Mouse (Mus musculus) heart, embryonic 10.5 days (tissue): Measurements from ENCODE around the gene Gdf3. TPM values are rescaled to one million over a fixed set of nuclear protein-coding genes. Genes with fewer than 3 reads are reported as not detected.
"Not testable (repeated sequence)": the region's sequence is repeated elsewhere in the genome, so short reads cannot be mapped to it uniquely, and the experiment has no call there.

Source experiments
- DNase-seq: peaks from one replicate; pipeline ENCODE4 v3.0.0-alpha.2; 2017; ENCODE audit warnings: low spot score
- H3K27ac ChIP-seq: fragments of 300-500 bp; sonication (generic); 2 replicates; pipeline ENCODE4 v1.5.1; 2016; ENCODE audit warnings: mild to moderate bottlenecking
- H3K27me3 ChIP-seq: fragments of 300-500 bp; sonication (generic); 2 replicates; pipeline ENCODE4 v1.6.1; 2016; ENCODE audit warnings: mild to moderate bottlenecking; ENCODE audit not compliant: poor library complexity, insufficient read depth, severe bottlenecking
- H3K36me3 ChIP-seq: fragments of 300-500 bp; sonication (generic); 2 replicates; pipeline ENCODE4 v1.6.1; 2016; ENCODE audit warnings: mild to moderate bottlenecking, moderate library complexity
- H3K4me1 ChIP-seq: fragments of 300-500 bp; sonication (generic); 2 replicates; pipeline ENCODE4 v1.6.1; 2016; ENCODE audit warnings: mild to moderate bottlenecking
- H3K4me3 ChIP-seq: fragments of 300-500 bp; sonication (generic); 2 replicates; pipeline ENCODE4 v1.5.1; 2016; ENCODE audit warnings: mild to moderate bottlenecking, moderate library complexity
- H3K9me3 ChIP-seq: fragments of 300-500 bp; sonication (generic); 2 replicates; pipeline ENCODE4 v1.6.1; 2016; ENCODE audit warnings: mild to moderate bottlenecking, moderate library complexity
- WGBS: fragments of 180-500 bp; shearing (Covaris S2); methylation state at CpG from one replicate; pipeline ENCODE4 v1.1.7; 2016; 5-methylcytosine and 5-hydroxymethylcytosine counted together
- polyA plus RNA-seq: library from polyadenylated mRNA; unstranded; fragments of >200 nt; fragmentation: Nextera tagmentation; extraction: Ambion mirVana; gene quantifications from 2 replicates; pipeline ENCODE4 v1.2.1, GENCODE M21; 2016

The Gdf3 gene
- polyA plus RNA-seq = 0.06 and 1.1 TPM in 2 replicates

DNA sequence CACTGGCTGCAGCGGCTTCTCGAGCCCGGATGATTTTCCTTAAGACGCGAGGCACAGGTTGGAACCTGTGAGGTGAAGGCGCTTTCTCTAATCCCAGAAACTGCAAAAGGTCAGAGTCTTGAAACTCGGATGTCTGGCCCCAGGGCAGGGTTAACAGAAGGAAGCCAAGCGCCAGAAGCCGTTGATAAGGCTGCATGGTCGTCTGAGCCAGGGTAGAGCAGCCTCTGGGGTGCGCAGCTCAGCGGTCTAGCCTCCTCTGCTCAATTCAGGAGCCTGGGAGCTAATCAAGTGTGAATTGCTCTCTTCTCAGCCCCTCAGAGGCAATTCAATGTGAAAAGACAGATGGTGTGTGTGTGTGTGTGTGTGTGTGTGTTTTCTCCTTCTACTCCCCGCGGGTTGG, at the start of gene Gdf3:
Gene Gdf3 (minus strand): TSS at position 317 of the 400 bp plus-strand sequence.
- Histone ChIP-seq H3K27me3 (no peaks in the 10 kb centered on the region), H3K4me1 (peaks cover 6% of the 10 kb centered on the region), H3K36me3 (no peaks in the 10 kb centered on the region), H3K27ac (no peak within 1 kb of the TSS), H3K4me3 (peak within 1 kb of the TSS; percentile 16), H3K9me3 (no peaks in the 10 kb centered on the region)
- no peak for DNase-seq
- 13% methylated on average over 14 of the region's 14 CpGs for WGBS

- Histone ChIP-seq H3K36me3 (no peaks in the 10 kb centered on the region), H3K27me3 (peaks cover 27% of the 10 kb centered on the region), H3K4me1 (peaks cover 10% of the 10 kb centered on the region), H3K4me3 (no peak overlapping the region), H3K27ac (no peak overlapping the region), H3K9me3 (no peaks in the 10 kb centered on the region)
- 11% methylated on average over 7 of the region's 7 CpGs for WGBS
- no peak for DNase-seq
Measured at GRCm38 (mm10) chr6:122659567-122659966, 49.7 kb upstream of the Gdf3 start.

DNA sequence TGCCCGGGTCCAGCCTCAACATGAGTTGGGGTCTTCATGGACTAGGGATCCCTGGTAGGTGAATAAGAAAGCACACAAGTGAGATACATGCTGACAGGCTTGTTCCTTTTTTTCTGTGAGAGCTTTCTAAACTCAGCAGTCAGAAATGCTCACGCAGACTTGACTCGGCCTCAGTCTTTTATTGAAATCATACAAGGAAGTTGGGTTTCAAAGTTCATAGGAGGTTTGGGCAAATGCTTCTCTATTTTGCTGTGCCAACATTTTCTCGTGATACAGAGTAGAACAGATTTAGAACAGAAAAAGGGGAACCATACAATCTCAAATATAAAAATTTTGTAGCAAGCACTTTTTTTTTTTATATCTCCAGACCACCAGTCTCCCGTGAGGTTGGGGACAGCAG, 47.7 kb upstream of the Gdf3 start:
- no peak for DNase-seq
- WGBS = 74% methylated on average over 5 of the region's 5 CpGs

DNA sequence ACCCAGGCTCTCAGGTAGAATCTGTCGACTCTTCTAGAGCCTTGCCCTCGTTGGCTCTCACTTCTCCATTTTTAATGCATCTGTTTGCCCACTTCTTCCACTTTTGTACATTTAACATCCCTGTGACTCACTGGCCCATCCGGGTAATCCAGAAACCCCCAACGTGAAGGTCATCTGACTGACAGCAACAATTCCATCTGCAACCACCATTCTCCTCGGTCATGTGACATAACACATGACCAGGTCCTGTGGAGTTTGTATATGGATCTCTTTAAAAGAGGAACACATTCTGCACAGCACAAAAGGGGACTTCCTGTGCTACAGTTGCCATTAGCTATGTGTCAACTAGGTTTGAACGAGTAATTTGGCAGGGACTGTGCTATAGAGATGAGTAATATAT, 44.4 kb upstream of the Gdf3 start:
- no peak overlapping the region for H3K4me3 ChIP-seq
- no peak overlapping the region for H3K27ac ChIP-seq
- 71% methylated on average over 6 of the region's 6 CpGs for WGBS
- DNase-seq = no peak
- no peaks in the 10 kb centered on the region for H3K4me1 ChIP-seq
- H3K9me3 ChIP-seq = no peaks in the 10 kb centered on the region
- H3K27me3 ChIP-seq = no peaks in the 10 kb centered on the region
- H3K36me3 ChIP-seq = no peaks in the 10 kb centered on the region

More for the DNA sequence above, 47.7 kb upstream of the Gdf3 start:
- Histone ChIP-seq H3K27ac (no peak overlapping the region), H3K9me3 (no peaks in the 10 kb centered on the region), H3K36me3 (no peaks in the 10 kb centered on the region), H3K4me1 (peaks cover 1% of the 10 kb centered on the region), H3K27me3 (peaks cover 10% of the 10 kb centered on the region), H3K4me3 (no peak overlapping the region)

DNA sequence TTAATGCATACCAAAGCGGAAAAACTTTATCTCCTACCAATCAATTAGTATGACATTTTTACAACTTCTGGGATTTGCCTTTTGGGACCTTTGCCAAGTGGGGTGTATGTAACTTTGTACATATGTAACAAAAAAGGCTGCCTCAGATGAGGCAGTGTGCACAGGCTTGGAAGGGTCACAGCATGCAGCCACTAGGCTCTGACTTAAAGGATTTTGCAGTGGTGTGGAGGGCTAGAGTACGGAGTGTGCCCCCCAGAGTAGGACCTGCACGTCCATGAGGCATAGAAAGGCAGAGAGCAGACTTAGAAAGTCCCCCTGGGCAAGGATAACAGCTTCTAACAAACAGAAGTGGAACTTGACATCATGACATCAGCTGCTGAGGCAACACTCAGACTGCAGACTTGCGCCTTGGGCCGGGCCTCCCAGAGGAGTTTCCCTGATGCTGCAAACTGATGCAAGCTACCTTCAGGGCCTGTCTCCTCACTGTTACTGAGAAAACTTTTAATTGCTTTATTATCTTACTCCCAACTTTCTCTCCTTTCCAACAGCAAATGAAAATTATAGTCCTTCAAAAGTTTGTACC, 40.6 kb upstream of the Gdf3 start:
- Histone ChIP-seq H3K27me3 (no peaks in the 10 kb centered on the region), H3K27ac (no peak overlapping the region), H3K36me3 (no peaks in the 10 kb centered on the region), H3K4me1 (no peaks in the 10 kb centered on the region), H3K9me3 (no peaks in the 10 kb centered on the region), H3K4me3 (no peak overlapping the region)
- WGBS = 75% methylated on average over 5 of the region's 5 CpGs
- DNase-seq = no peak

- 76% methylated on average over 3 of the region's 3 CpGs for WGBS
- DNase-seq = no peak
- H3K27ac ChIP-seq = no peak overlapping the region
- H3K4me1 ChIP-seq = no peaks in the 10 kb centered on the region
- H3K4me3 ChIP-seq = no peak overlapping the region
- no peaks in the 10 kb centered on the region for H3K9me3 ChIP-seq
- no peaks in the 10 kb centered on the region for H3K36me3 ChIP-seq
- H3K27me3 ChIP-seq = no peaks in the 10 kb centered on the region
Measured at GRCm38 (mm10) chr6:122649903-122650302, 40.0 kb upstream of the Gdf3 start.

- not testable (repeated sequence) for DNase-seq, H3K4me1 ChIP-seq, H3K36me3 ChIP-seq, H3K9me3 ChIP-seq, H3K27ac ChIP-seq, H3K4me3 ChIP-seq, H3K27me3 ChIP-seq
- WGBS = 90% methylated on average over 21 of the region's 21 CpGs
Measured at GRCm38 (mm10) chr6:122644196-122644595, 34.3 kb upstream of the Gdf3 start.

DNA sequence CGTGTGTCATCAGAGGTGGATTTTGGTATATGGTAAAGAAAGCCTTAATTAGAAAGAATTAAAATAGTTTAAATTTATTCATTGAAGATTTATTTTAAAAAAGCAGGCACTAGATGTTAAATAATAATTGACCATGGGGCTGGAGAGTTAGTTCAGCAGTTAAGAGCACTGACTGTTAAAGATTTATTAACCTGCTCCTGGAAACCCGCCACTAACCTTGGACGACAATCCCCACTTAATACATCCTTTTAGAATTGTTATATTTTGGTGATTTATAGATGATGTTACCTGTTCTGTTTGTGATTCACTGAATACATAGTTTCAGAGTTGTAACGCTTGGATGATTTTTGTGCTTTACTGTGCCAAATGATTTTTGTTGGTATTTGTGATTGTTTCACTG, 27.7 kb upstream of the Gdf3 start:
- not testable (repeated sequence) for H3K4me1 ChIP-seq, DNase-seq
- WGBS = 82% methylated on average over 4 of the region's 4 CpGs

DNA sequence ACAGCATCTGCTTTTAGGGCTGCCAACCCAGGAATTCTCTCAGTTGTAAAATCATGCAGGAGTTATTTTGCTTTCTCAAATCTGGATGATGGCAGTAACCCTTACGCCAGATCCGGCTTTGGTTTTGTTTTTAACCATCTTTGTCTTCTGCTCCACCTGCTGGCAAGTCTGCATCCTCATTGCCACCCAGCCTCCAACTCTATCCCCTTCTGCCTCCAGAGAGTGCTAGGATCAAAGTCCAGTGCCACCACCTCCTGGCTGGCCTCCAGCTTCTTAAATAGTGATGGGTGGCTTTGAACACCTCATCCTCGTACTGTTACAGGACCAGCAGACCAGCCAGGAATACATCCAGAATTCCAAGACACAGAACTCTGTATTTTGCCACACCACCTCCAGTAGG, 26.8 kb upstream of the Gdf3 start:
- no peak for DNase-seq
- no peak overlapping the region for H3K4me3 ChIP-seq
- H3K4me1 ChIP-seq = no peaks in the 10 kb centered on the region
- H3K27ac ChIP-seq = no peak overlapping the region
- 69% methylated on average over 3 of the region's 3 CpGs for WGBS
- no peaks in the 10 kb centered on the region for H3K9me3 ChIP-seq
- no peaks in the 10 kb centered on the region for H3K36me3 ChIP-seq
- H3K27me3 ChIP-seq = no peaks in the 10 kb centered on the region

More for the DNA sequence above, 27.7 kb upstream of the Gdf3 start:
- not testable (repeated sequence) for H3K4me3 ChIP-seq, H3K36me3 ChIP-seq, H3K27ac ChIP-seq, H3K27me3 ChIP-seq, H3K9me3 ChIP-seq

DNA sequence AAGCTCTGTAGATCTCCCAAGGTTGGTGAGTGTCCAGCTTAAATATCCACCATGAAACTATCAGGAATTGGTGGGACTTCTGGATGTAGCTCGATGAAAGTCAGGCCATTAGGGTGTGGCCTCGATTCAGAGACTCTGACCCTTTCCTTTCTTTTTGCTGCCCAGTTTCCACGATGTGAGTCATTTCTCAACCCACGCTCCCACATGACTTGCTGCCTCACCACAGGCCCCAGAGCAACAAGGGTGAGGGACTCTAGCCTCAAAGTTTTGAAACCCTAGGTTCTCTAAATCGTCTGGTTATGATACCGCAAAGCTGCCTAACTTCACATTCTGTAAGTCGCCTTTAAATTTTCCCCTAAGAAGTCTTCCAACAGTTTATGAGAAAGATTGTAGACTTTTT, 25.4 kb upstream of the Gdf3 start:
- Histone ChIP-seq H3K27me3 (no peaks in the 10 kb centered on the region), H3K4me3 (no peak overlapping the region), H3K9me3 (no peaks in the 10 kb centered on the region), H3K27ac (no peak overlapping the region), H3K4me1 (no peaks in the 10 kb centered on the region), H3K36me3 (no peaks in the 10 kb centered on the region)
- 80% methylated on average over 7 of the region's 7 CpGs for WGBS
- DNase-seq = no peak

- Histone ChIP-seq H3K4me3 (no peak overlapping the region), H3K36me3 (no peaks in the 10 kb centered on the region), H3K27me3 (peaks cover 6% of the 10 kb centered on the region; the same call in 1 of the 2 replicates), H3K9me3 (no peaks in the 10 kb centered on the region), H3K4me1 (no peaks in the 10 kb centered on the region), H3K27ac (no peak overlapping the region)
- WGBS = 30% methylated on average over 9 of the region's 9 CpGs
- no peak for DNase-seq
Measured at GRCm38 (mm10) chr6:122633411-122633810, 23.5 kb upstream of the Gdf3 start.

DNA sequence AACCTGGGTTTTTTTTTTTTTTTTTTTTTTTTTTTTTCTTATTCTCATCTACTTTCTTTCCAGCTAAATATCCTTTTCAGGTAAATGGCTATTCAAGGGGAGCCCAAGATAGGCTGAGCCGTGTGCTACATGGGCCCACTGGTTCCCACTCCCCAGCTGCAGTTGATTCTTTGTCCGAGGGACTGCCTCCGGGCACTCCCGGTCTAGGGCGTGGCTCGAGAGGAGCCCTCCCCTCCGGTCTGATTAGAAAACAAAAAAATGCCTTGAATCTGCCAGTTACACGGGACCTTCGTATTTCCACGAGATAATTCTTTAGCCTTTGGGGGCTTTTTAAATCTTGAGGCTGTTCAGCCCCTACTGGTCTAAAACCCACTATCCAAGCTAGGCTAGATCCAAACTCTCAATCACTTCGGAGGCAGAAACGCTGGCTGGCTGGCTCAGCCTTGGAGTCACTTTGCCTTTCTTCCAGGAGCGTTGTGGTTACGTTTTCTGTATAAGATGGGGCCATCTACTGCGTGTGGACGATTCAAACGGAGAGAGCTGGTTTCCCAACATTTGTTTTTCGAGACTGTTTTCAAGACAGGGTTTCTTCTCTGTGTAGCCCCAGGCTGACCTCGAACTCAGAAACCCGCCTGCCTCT, 17.7 kb upstream of the Gdf3 start:
- 19% methylated on average over 20 of the region's 20 CpGs for WGBS
- Histone ChIP-seq H3K4me1 (no peaks in the 10 kb centered on the region), H3K27ac (no peak overlapping the region), H3K9me3 (no peaks in the 10 kb centered on the region), H3K27me3 (peaks cover 17% of the 10 kb centered on the region; the same call in 1 of the 2 replicates), H3K4me3 (peak overlapping the region; percentile 40; the same call in 1 of the 2 replicates), H3K36me3 (no peaks in the 10 kb centered on the region)
- no peak for DNase-seq

- WGBS = 75% methylated on average over 8 of the region's 8 CpGs
- no peaks in the 10 kb centered on the region for H3K4me1 ChIP-seq
- no peak for DNase-seq
- peak within 1 kb of the TSS; percentile 40; the same call in 1 of the 2 replicates for H3K4me3 ChIP-seq
- no peak within 1 kb of the TSS for H3K27ac ChIP-seq
- H3K9me3 ChIP-seq = no peaks in the 10 kb centered on the region
- H3K36me3 ChIP-seq = no peaks in the 10 kb centered on the region
- peaks cover 17% of the 10 kb centered on the region; the same call in 1 of the 2 replicates for H3K27me3 ChIP-seq
Measured at GRCm38 (mm10) chr6:122626110-122626509, 16.2 kb upstream of the Gdf3 start, which contains the start of gene Dppa3. TSS of gene Dppa3 (plus strand) at chr6:122626410.
